Mouse (Mus musculus): ENCODE measurements at regions not wholly inside any gene's neighbourhood (a gene's known extent, or its start where the extent isn't known, plus 50 kb on each side); places are given as distances from the start of the nearest gene placed in this dataset.

- no peak for DNase-seq (ENCODE audit: inconsistent ontology term)
Measured at GRCm38 (mm10) chr11:19246390-19247114, 227.8 kb upstream of the Meis1 start.

GRCm38 (mm10) chr11:19253605-19254004, 234.8 kb upstream of the Meis1 start:
- DNase-seq (ENCODE audit: inconsistent ontology term): no peak

GRCm38 (mm10) chr11:19254183-19254582, 235.4 kb upstream of the Meis1 start:
- DNase-seq (ENCODE audit: inconsistent ontology term): no peak

GRCm38 (mm10) chr11:19257549-19257948, 238.8 kb upstream of the Meis1 start:
- no peak for DNase-seq (ENCODE audit: inconsistent ontology term)

GRCm38 (mm10) chr11:19262832-19263231, 244.0 kb upstream of the Meis1 start:
- DNase-seq (ENCODE audit: inconsistent ontology term): no peak

- DNase-seq (ENCODE audit: inconsistent ontology term): no peak
Measured at GRCm38 (mm10) chr11:19264798-19265671, 246.2 kb upstream of the Meis1 start.

GRCm38 (mm10) chr11:19265672-19265972, 246.8 kb upstream of the Meis1 start:
- no peak for DNase-seq (ENCODE audit: inconsistent ontology term)

GRCm38 (mm10) chr11:19290971-19291370, 272.2 kb upstream of the Meis1 start:
- peak; percentile 15 for DNase-seq (ENCODE audit: inconsistent ontology term)

GRCm38 (mm10) chr11:19299411-19299810, 280.6 kb upstream of the Meis1 start:
- DNase-seq (ENCODE audit: inconsistent ontology term): peak; percentile 56

GRCm38 (mm10) chr11:19306687-19307086, 287.9 kb upstream of the Meis1 start:
- no peak for DNase-seq (ENCODE audit: inconsistent ontology term)

GRCm38 (mm10) chr11:19330685-19331239, 312.0 kb upstream of the Meis1 start:
- DNase-seq (ENCODE audit: inconsistent ontology term): no peak

- DNase-seq (ENCODE audit: inconsistent ontology term): no peak
Measured at GRCm38 (mm10) chr11:19332274-19332673, 313.5 kb upstream of the Meis1 start.

- no peak for DNase-seq (ENCODE audit: inconsistent ontology term)
Measured at GRCm38 (mm10) chr11:19332727-19333126, 313.9 kb upstream of the Meis1 start.

GRCm38 (mm10) chr11:19333908-19334487, 315.2 kb upstream of the Meis1 start:
- no peak for DNase-seq (ENCODE audit: inconsistent ontology term)

- no peak for DNase-seq (ENCODE audit: inconsistent ontology term)
Measured at GRCm38 (mm10) chr11:19335384-19335783, 316.6 kb upstream of the Meis1 start.

GRCm38 (mm10) chr11:19339721-19340317, 321.0 kb upstream of the Meis1 start:
- no peak for DNase-seq (ENCODE audit: inconsistent ontology term)

GRCm38 (mm10) chr11:19340889-19341288, 322.1 kb upstream of the Meis1 start:
- DNase-seq (ENCODE audit: inconsistent ontology term): no peak

GRCm38 (mm10) chr11:19341379-19341778, 322.6 kb upstream of the Meis1 start:
- no peak for DNase-seq (ENCODE audit: inconsistent ontology term)

- no peak for DNase-seq (ENCODE audit: inconsistent ontology term)
Measured at GRCm38 (mm10) chr11:19342803-19343202, 324.0 kb upstream of the Meis1 start.

GRCm38 (mm10) chr11:19346276-19346826, 327.6 kb upstream of the Meis1 start:
- no peak for DNase-seq (ENCODE audit: inconsistent ontology term)

- DNase-seq (ENCODE audit: inconsistent ontology term): peak; percentile 17
Measured at GRCm38 (mm10) chr11:19350331-19351242, 331.8 kb upstream of the Meis1 start.
